Mouse (Mus musculus) forebrain, embryonic 16.5 days (tissue): Measurements from ENCODE around the gene Tcaf1. TPM values are rescaled to one million over a fixed set of nuclear protein-coding genes. Genes with fewer than 3 reads are reported as not detected.
A peak's percentile ranks its signal among the peaks of the same experiment; 100 is the strongest.

Experiments
- ATAC-seq: fragments of 200-750 bp; cut with Nextera tagmentation; 2 replicates; pipeline ENCODE4 v1.8.0; 2017; ENCODE audit warnings: mild to moderate bottlenecking, moderate library complexity
- H3K27ac ChIP-seq: fragments of 300-500 bp; sonication (generic); 2 replicates; pipeline ENCODE4 v1.5.1; 2014; ENCODE audit warnings: low read length, control low read depth
- H3K27me3 ChIP-seq: fragments of 300-500 bp; sonication (generic); replicated peaks from 2 replicates; pipeline ENCODE4 v1.6.1; 2014; ENCODE audit warnings: low read length; ENCODE audit not compliant: control insufficient read depth, insufficient read depth
- H3K36me3 ChIP-seq: fragments of 300-500 bp; sonication (generic); 2 replicates; pipeline ENCODE4 v1.6.1; 2014; ENCODE audit not compliant: control insufficient read depth, insufficient read depth
- H3K4me1 ChIP-seq: fragments of 300-500 bp; sonication (generic); replicated peaks from 2 replicates; pipeline ENCODE4 v1.6.1; 2014; ENCODE audit warnings: low read length; ENCODE audit not compliant: control insufficient read depth, insufficient read depth
- H3K4me2 ChIP-seq: fragments of 300-500 bp; sonication (generic); 2 replicates; pipeline ENCODE4 v1.6.1; 2014; ENCODE audit warnings: mild to moderate bottlenecking, low read length, control low read depth
- H3K4me3 ChIP-seq: fragments of 300-500 bp; sonication (generic); replicated peaks from 2 replicates; pipeline ENCODE4 v1.5.1; 2014; ENCODE audit warnings: mild to moderate bottlenecking, low read length, control low read depth
- H3K9ac ChIP-seq: fragments of 300-500 bp; sonication (generic); replicated peaks from 2 replicates; pipeline ENCODE4 v1.6.1; 2014; ENCODE audit warnings: low read depth, low read length, control low read depth
- H3K9me3 ChIP-seq: fragments of 300-500 bp; sonication (generic); 2 replicates; pipeline ENCODE4 v1.6.1; 2016; ENCODE audit warnings: low read length; ENCODE audit not compliant: control insufficient read depth
- WGBS: fragments of 180-500 bp; shearing (Covaris S2); extraction: QIAGEN DNeasy Blood & Tissue Kit; methylation state at CpG from one replicate; pipeline ENCODE4 v1.1.7; 2014; 5-methylcytosine and 5-hydroxymethylcytosine counted together
- polyA plus RNA-seq: library from polyadenylated mRNA; unstranded; fragments of >200 nt; fragmentation: Nextera tagmentation; extraction: Ambion mirVana; gene quantifications from 2 replicates; pipeline ENCODE4 v1.2.1, GENCODE M21; 2015

The Tcaf1 gene
- polyA plus RNA-seq, 1 experiment from 2014 or later, result 221 TPM

DNA sequence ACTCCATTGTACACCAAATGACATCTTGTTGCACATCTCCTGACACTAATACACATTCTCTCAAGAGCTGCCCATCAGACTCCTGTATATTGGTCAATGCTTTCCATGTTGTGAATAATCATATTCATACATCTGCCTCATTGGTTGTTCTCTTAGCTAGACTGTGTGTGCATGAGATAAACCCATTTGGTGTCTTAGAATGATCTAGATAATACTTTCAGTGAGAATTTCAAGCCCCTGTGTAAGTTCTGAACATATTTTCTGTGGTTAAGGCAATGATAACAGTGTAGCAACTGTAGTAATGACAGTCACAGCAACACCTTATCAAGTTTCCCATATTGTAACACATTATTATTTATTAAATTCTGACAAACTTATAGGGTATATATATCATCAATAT, 20.1 kb downstream of the Tcaf1 start:
- Histone ChIP-seq H3K9me3 (no peaks in the 10 kb centered on the region), H3K4me2 (no peak overlapping the region), H3K27ac (no peak overlapping the region), H3K27me3 (no peaks in the 10 kb centered on the region), H3K36me3 (peaks cover 16% of the 10 kb centered on the region), H3K4me3 (no peak overlapping the region), H3K9ac (no peak overlapping the region), H3K4me1 (peaks cover 17% of the 10 kb centered on the region)
- ATAC-seq, result no peak

DNA sequence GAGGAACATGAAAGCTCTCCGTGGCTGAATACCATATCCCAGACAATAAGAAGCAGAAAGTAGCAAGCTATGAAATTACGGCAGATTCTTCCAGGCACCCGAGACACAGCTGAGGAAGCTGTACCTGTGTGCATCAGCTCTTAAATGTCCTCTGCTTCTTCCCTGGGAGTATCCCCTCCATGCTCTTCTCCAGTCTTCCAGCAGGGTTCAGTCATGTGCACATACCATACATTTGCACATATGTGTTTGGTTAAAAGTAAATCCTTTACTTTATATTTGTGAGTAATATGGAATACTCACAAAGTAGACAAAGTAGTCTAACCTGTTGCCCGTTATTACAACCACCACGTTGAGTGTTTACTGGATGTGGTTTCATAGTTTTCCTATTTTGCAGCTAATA, 22.0 kb downstream of the Tcaf1 start:
- H3K4me2 ChIP-seq, result no peak overlapping the region
- H3K9ac ChIP-seq, result no peak overlapping the region
- no peaks in the 10 kb centered on the region for H3K27me3 ChIP-seq
- H3K9me3 ChIP-seq, result no peaks in the 10 kb centered on the region
- no peak overlapping the region for H3K4me3 ChIP-seq
- no peak for ATAC-seq
- 93% methylated on average over 5 of the region's 5 CpGs for WGBS
- H3K4me1 ChIP-seq, result peaks cover 12% of the 10 kb centered on the region
- peaks cover 18% of the 10 kb centered on the region for H3K36me3 ChIP-seq
- no peak overlapping the region for H3K27ac ChIP-seq

DNA sequence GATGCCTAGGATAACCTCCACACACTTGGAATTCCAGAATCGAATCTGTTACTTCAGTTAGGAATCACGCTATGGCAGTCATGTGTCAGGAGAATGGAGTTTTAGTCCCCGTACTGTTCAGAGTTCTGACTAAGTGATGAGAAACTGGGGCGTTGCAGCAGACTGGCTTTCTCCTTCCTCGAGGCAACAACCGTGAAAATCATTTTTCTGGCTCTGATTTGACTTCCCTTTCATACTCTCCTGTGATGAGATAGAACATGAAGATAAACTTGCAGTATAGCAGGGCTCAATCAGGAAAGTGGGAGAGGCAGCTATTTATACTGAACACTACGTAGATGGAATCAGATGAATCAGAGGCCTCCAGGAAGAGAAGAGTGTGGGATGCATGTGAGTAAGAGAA, 29.8 kb downstream of the Tcaf1 start:
- Histone ChIP-seq H3K4me2 (no peak overlapping the region), H3K4me1 (no peaks in the 10 kb centered on the region), H3K36me3 (peaks cover 40% of the 10 kb centered on the region), H3K9ac (no peak overlapping the region), H3K9me3 (no peaks in the 10 kb centered on the region), H3K4me3 (no peak overlapping the region), H3K27ac (no peak overlapping the region), H3K27me3 (no peaks in the 10 kb centered on the region)
- WGBS, result 93% methylated on average over 7 of the region's 7 CpGs
- ATAC-seq, result no peak

DNA sequence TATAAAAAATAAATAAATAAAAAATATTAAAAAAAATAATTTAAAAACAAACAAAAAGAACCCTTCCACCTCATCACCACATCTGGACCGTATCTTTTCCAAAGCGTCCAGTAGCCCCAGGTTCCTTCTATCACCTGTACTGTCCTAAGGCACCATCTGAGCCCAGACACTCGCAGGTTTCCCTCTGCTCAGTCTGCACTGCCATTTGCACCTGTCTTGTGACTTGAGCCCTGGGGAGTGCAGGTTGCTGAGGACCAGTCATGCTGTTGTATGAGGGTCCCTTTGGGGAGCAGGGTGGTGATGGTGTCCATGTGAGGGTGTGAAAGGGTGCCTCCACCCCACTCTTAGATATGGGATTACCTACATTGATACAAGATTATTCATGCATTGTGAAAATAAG, 33.9 kb downstream of the Tcaf1 start:
- Histone ChIP-seq H3K4me1 (no peaks in the 10 kb centered on the region), H3K4me2 (no peak overlapping the region), H3K9ac (no peak overlapping the region), H3K27ac (no peak overlapping the region), H3K9me3 (no peaks in the 10 kb centered on the region), H3K4me3 (no peak overlapping the region), H3K36me3 (peaks cover 65% of the 10 kb centered on the region), H3K27me3 (no peaks in the 10 kb centered on the region)
- ATAC-seq, result no peak
- WGBS, result 97% methylated on average over 3 of the region's 3 CpGs

DNA sequence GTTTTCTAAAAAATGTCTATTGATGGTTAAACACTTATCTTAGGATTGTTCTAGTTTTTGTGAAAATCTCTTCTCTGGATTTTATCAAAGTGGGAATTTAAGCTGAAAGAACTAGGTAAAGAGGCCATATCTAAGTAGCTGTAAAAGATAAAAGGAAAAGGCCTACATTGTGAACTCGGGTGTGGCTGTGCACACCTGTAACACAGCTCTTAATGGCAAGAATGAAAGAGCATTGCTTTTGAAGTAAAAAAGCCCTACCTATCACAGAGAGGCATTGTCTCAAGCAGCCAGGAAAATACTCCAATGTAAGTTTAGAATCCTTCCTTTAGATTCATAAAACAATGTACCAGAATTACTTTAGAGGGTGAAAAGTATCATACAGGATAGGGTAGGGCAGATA, 38.1 kb downstream of the Tcaf1 start:
- 82% methylated on average over 1 of the region's 1 CpGs for WGBS
- Histone ChIP-seq H3K4me1 (no peaks in the 10 kb centered on the region; the same call in 1 of the 2 replicates), H3K9me3 (no peaks in the 10 kb centered on the region), H3K27ac (no peak overlapping the region), H3K9ac (no peak overlapping the region), H3K27me3 (no peaks in the 10 kb centered on the region), H3K4me3 (no peak overlapping the region), H3K36me3 (peaks cover 47% of the 10 kb centered on the region), H3K4me2 (no peak overlapping the region)
- ATAC-seq, result no peak

DNA sequence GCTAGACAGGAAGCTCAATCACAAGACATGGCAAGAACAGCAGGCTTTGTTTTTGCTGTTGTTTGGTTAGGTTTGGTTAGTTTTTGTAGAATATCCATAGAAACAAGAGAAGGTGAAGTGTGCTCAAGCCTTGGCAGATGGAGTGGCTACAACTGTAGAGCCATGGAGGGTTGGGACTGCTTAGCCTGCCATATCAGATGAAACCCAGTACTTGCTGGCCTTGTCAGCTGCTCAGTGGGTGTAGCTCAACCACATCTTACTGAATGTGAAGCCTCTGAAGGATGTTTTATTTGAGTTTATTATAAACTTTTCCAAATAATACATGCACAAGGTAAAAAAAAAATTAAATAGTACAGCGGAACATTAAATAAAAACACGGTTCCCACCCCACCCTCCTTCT, 42.2 kb downstream of the Tcaf1 start:
- Histone ChIP-seq H3K4me1 (no peaks in the 10 kb centered on the region; the same call in 1 of the 2 replicates), H3K4me3 (no peak overlapping the region), H3K4me2 (no peak overlapping the region), H3K36me3 (peaks cover 14% of the 10 kb centered on the region), H3K27me3 (no peaks in the 10 kb centered on the region), H3K9ac (no peak overlapping the region), H3K27ac (no peak overlapping the region), H3K9me3 (no peaks in the 10 kb centered on the region)
- ATAC-seq, result no peak
- WGBS, result 93% methylated on average over 2 of the region's 2 CpGs

DNA sequence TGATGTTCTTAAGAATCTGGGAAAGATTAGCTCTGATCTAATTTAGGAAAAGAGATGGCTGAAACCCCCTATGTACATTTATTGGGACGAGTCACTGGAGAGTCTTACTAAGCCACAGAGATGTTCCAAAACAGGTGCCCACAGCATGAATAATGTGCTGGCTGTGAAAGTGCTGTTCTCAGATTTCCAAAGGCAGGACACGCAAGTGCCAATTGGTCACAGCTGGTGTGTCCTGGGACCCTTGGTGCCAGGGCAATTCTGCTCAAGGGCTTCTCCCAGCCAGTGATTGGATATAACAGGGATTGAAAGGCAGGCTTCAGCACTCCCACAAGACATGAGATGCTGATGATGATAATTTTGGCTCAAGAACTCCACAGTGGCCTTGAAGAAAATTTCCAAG, 48.1 kb downstream of the Tcaf1 start:
- 72% methylated on average over 2 of the region's 2 CpGs for WGBS
- Histone ChIP-seq H3K4me2 (no peak overlapping the region), H3K36me3 (no peaks in the 10 kb centered on the region), H3K4me3 (no peak overlapping the region), H3K27ac (no peak overlapping the region), H3K27me3 (no peaks in the 10 kb centered on the region), H3K4me1 (no peaks in the 10 kb centered on the region), H3K9ac (no peak overlapping the region), H3K9me3 (no peaks in the 10 kb centered on the region)
- no peak for ATAC-seq

DNA sequence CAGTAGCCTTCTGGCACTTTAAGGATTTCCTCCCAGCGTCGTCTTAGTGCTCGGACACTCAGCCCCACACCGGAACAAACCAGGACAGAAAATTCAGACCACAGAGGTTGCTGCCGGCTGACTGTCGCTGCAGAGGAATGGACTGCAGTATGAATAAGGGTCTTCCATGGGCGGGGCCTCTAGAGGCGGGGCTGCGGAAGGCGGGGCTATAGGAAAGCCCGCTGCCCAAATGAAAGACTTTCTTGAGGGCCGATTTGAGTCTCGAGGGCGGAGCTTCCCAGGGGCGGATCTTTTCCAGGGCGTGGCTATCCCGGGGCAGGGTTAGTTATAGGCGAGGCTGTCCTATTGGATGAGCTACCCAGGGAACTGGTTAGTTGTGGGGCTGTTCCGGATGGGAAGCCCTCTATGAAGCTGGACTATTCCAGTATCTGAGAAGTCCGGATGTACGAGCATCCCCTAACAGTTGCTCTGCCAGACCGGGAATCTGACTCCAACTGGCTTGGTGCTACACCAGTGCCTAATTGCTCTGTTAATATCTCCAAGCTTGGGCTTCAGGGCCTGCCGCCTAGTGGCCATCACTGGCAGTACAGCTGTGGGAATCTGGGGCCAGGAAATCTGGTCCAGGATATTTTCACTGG, 64.9 kb downstream of the Tcaf1 start, which contains the start of gene Tcaf2:
Tcaf2 (minus strand) TSS at position 343 of the 638 bp plus-strand sequence.
- no peaks in the 10 kb centered on the region for H3K9me3 ChIP-seq
- peak within 1 kb of the TSS; percentile 53 for H3K4me2 ChIP-seq
- no peak within 1 kb of the TSS for H3K27ac ChIP-seq
- H3K27me3 ChIP-seq, result no peaks in the 10 kb centered on the region
- H3K9ac ChIP-seq, result 0 out of 2 replicates have a peak within 1 kb of the TSS, but pooled peaks have one; percentile 8
- H3K36me3 ChIP-seq, result no peaks in the 10 kb centered on the region
- ATAC-seq, result peak; percentile 96
- peaks cover 5% of the 10 kb centered on the region; the same call in 1 of the 2 replicates for H3K4me1 ChIP-seq
- WGBS, result under 1% methylated on average over 23 of the region's 23 CpGs
- peak within 1 kb of the TSS; percentile 41 for H3K4me3 ChIP-seq

DNA sequence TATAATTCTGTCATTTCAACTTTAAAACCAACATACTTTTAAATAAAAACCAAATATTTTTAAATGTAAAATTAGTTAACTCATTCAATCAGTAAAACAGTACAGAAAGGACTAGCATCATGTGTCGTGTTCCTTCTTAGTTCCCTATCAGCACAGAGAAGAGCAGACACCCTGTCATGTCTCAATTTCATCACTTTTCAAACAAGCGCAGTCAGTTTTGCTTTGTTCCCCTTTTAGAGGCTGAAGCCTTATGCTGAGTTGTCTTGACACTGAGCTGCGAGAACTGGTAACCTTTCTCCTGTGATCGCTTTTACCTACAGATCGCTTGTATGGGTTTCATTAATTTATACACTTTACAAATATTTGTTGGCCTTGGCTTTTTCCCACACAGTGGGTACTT, 75.5 kb downstream of the Tcaf1 start:
- Histone ChIP-seq H3K4me1 (no peaks in the 10 kb centered on the region), H3K4me3 (no peak overlapping the region), H3K9ac (no peak overlapping the region), H3K4me2 (no peak overlapping the region), H3K27me3 (no peaks in the 10 kb centered on the region), H3K27ac (no peak overlapping the region), H3K9me3 (no peaks in the 10 kb centered on the region), H3K36me3 (no peaks in the 10 kb centered on the region)
- ATAC-seq, result no peak
- WGBS, result 92% methylated on average over 5 of the region's 5 CpGs

DNA sequence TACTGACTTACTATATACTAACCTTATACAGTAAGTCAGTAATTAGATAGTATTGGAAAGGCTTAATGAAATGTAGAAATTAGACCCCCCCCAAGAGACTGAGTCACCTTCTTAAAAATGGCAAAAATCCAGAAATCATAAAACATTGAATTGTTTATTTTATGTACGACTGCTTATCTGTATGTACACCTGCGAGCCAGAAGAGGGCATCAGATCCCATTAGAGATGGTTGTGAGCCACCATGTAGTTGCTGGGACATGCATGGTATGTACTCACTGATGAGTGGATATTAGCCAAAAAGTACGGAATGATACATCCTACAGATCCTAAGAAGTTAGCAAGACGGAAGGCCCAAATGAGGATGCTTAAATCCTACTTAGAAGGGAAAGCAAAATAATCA, 78.5 kb downstream of the Tcaf1 start:
- ATAC-seq, result no peak
- Histone ChIP-seq H3K9ac (no peak overlapping the region), H3K4me3 (no peak overlapping the region), H3K9me3 (no peaks in the 10 kb centered on the region), H3K27ac (no peak overlapping the region), H3K4me1 (no peaks in the 10 kb centered on the region), H3K27me3 (no peaks in the 10 kb centered on the region), H3K4me2 (no peak overlapping the region), H3K36me3 (no peaks in the 10 kb centered on the region)
- WGBS, result 72% methylated on average over 4 of the region's 4 CpGs
